Mouse (Mus musculus) midbrain, embryonic 16.5 days (tissue): ENCODE results near the gene Tmtc1. TPM values are rescaled to one million over a fixed set of nuclear protein-coding genes. Genes with fewer than 3 reads are reported as not detected.

Experiments
- ATAC-seq: fragments of 200-750 bp; cut with Nextera tagmentation; 2 replicates; pipeline ENCODE4 v1.8.0; 2017; ENCODE audit warnings: moderate TSS enrichment
- H3K27ac ChIP-seq: fragments of 300-500 bp; sonication (generic); 2 replicates; pipeline ENCODE4 v1.5.1; 2014; ENCODE audit warnings: mild to moderate bottlenecking, low read length, mixed read lengths
- H3K27me3 ChIP-seq: fragments of 300-500 bp; sonication (generic); 2 replicates; pipeline ENCODE4 v1.6.1; 2014; ENCODE audit warnings: low read depth, low read length, mixed read lengths; ENCODE audit not compliant: control insufficient read depth, insufficient read depth
- H3K36me3 ChIP-seq: fragments of 300-500 bp; sonication (generic); 2 replicates; pipeline ENCODE4 v1.6.1; 2014; ENCODE audit warnings: mild to moderate bottlenecking, low read length, moderate library complexity, mixed read lengths; ENCODE audit not compliant: control insufficient read depth, insufficient read depth
- H3K4me1 ChIP-seq: fragments of 300-500 bp; sonication (generic); 2 replicates; pipeline ENCODE4 v1.6.1; 2014; ENCODE audit warnings: mild to moderate bottlenecking, low read length, mixed read lengths; ENCODE audit not compliant: control insufficient read depth, insufficient read depth
- H3K4me2 ChIP-seq: fragments of 300-500 bp; sonication (generic); 2 replicates; pipeline ENCODE4 v1.6.1; 2014; ENCODE audit warnings: mild to moderate bottlenecking, low read length, mixed read lengths
- H3K4me3 ChIP-seq: fragments of 300-500 bp; sonication (generic); 2 replicates; pipeline ENCODE4 v1.5.1; 2014; ENCODE audit warnings: low read depth, mild to moderate bottlenecking, low read length, moderate library complexity, mixed read lengths
- H3K9ac ChIP-seq: fragments of 300-500 bp; sonication (generic); 2 replicates; pipeline ENCODE4 v1.6.1; 2014; ENCODE audit warnings: low read depth, low read length, mixed read lengths
- H3K9me3 ChIP-seq: fragments of 300-500 bp; sonication (generic); replicated peaks from 2 replicates; pipeline ENCODE4 v1.6.1; 2014; ENCODE audit warnings: mild to moderate bottlenecking, low read length, mixed read lengths; ENCODE audit not compliant: control insufficient read depth, poor library complexity, severe bottlenecking
- WGBS: fragments of 180-500 bp; shearing (Covaris S2); extraction: QIAGEN DNeasy Blood & Tissue Kit; methylation state at CpG from one replicate; pipeline ENCODE4 v1.1.7; 2014; 5-methylcytosine and 5-hydroxymethylcytosine counted together
- polyA plus RNA-seq: library from polyadenylated mRNA; unstranded; fragments of >200 nt; fragmentation: Nextera tagmentation; extraction: Ambion mirVana; gene quantifications from 2 replicates; pipeline ENCODE4 v1.2.1, GENCODE M21; 2015

Tmtc1 gene
- polyA plus RNA-seq, 1 experiment from 2014 or later, result 2.9 TPM

GRCm38 (mm10) chr6:148328130-148328529 is 116.1 kb downstream of the Tmtc1 start:
- no peaks in the 10 kb centered on the region for H3K4me1 ChIP-seq
- H3K9me3 ChIP-seq, result no peaks in the 10 kb centered on the region
- WGBS, result 76% methylated on average over 6 of the region's 6 CpGs
- H3K36me3 ChIP-seq, result no peaks in the 10 kb centered on the region
- no peak overlapping the region for H3K27ac ChIP-seq
- H3K4me2 ChIP-seq, result no peak overlapping the region
- no peak overlapping the region for H3K9ac ChIP-seq
- H3K4me3 ChIP-seq, result no peak overlapping the region
- H3K27me3 ChIP-seq, result no peaks in the 10 kb centered on the region
- ATAC-seq, result no peak

DNA sequence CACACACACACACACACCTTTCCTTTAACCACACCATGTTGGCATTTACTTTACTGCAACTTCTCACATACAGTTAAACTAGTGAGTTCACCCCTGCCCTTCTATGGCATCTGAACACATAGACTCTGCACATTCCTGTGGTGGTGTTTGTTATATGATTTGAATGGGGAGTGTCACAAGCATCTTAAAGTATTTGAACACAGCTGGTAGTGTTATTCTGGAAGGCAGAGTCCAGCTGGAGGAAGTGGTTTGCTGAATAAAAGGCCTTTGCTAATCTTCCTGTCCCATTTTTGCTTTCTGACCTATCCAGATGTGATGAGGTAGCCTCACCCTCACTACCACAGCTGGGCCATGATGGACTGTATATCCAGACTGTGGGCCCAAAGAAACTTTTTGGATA is 125.5 kb downstream of the Tmtc1 start:
- Histone ChIP-seq H3K9me3 (no peaks in the 10 kb centered on the region), H3K4me2 (no peak overlapping the region), H3K27me3 (no peaks in the 10 kb centered on the region), H3K4me3 (no peak overlapping the region), H3K36me3 (no peaks in the 10 kb centered on the region), H3K27ac (no peak overlapping the region), H3K4me1 (no peaks in the 10 kb centered on the region), H3K9ac (no peak overlapping the region)
- ATAC-seq, result no peak

GRCm38 (mm10) chr6:148315571-148316080 is 128.6 kb downstream of the Tmtc1 start:
- Histone ChIP-seq H3K9ac (no peak overlapping the region), H3K9me3 (no peaks in the 10 kb centered on the region), H3K27ac (no peak overlapping the region), H3K4me2 (no peak overlapping the region), H3K27me3 (no peaks in the 10 kb centered on the region), H3K4me3 (no peak overlapping the region), H3K4me1 (no peaks in the 10 kb centered on the region), H3K36me3 (no peaks in the 10 kb centered on the region)
- whole genome bisulfite sequencing, result 82% methylated on average over 5 of the region's 5 CpGs
- ATAC-seq, result no peak

GRCm38 (mm10) chr6:148315106-148315505 is 129.1 kb downstream of the Tmtc1 start:
- Histone ChIP-seq H3K27ac (no peak overlapping the region), H3K9ac (no peak overlapping the region), H3K4me2 (no peak overlapping the region), H3K9me3 (no peaks in the 10 kb centered on the region), H3K4me1 (no peaks in the 10 kb centered on the region), H3K4me3 (no peak overlapping the region), H3K27me3 (no peaks in the 10 kb centered on the region), H3K36me3 (no peaks in the 10 kb centered on the region)
- ATAC-seq, result no peak

DNA sequence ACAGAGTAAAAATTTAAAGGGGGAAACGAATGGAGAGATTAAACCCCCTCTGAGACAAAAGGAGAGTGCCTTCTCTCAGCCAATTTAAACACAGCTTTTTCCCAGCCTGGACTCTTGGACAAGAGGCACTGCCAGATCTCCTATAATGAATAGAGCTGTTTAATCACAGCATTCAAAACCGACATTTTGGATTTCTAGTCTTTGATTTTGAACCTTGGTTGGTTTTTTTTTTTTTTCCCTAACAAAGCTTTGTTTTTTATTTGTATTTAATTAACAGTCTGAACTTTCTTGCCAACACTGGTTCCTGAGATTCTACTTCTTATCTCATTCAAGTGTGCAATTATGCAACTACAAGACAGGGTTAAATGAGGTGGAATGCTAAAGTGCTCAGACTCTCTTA is 133.2 kb downstream of the Tmtc1 start:
- 14% methylated on average over 2 of the region's 2 CpGs for WGBS
- no peak overlapping the region for H3K9ac ChIP-seq

DNA sequence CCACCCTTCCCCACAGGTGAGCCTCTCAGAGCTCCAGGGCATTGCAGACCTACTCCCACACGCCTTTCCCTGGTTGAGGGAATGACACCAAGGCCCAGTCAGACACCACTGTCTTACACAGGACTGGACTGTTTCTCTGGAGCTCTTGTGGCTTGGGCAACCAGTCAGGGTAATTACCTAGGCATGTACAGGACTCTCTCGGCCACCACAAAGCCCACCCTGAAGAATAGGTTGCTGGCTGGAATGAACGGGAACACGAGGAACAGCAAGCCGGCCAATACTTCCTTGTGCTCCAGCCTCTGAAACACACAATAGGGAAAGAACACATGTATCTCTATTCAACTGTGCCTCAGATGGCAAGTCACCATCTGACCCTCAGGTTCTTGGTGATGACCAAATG is 138.4 kb downstream of the Tmtc1 start:
- H3K4me3 ChIP-seq, result no peak overlapping the region
- H3K36me3 ChIP-seq, result no peaks in the 10 kb centered on the region
- 91% methylated on average over 5 of the region's 5 CpGs for WGBS
- no peaks in the 10 kb centered on the region for H3K27me3 ChIP-seq
- H3K27ac ChIP-seq, result no peak overlapping the region
- no peaks in the 10 kb centered on the region for H3K4me1 ChIP-seq
- no peak overlapping the region for H3K4me2 ChIP-seq
- H3K9ac ChIP-seq, result no peak overlapping the region
- no peak for ATAC-seq
- H3K9me3 ChIP-seq, result no peaks in the 10 kb centered on the region

More for the DNA sequence above, 133.2 kb downstream of the Tmtc1 start:
- Histone ChIP-seq H3K4me2 (no peak overlapping the region), H3K9me3 (no peaks in the 10 kb centered on the region), H3K27ac (no peak overlapping the region), H3K4me1 (no peaks in the 10 kb centered on the region), H3K36me3 (no peaks in the 10 kb centered on the region), H3K27me3 (no peaks in the 10 kb centered on the region), H3K4me3 (no peak overlapping the region)
- no peak for ATAC-seq

DNA sequence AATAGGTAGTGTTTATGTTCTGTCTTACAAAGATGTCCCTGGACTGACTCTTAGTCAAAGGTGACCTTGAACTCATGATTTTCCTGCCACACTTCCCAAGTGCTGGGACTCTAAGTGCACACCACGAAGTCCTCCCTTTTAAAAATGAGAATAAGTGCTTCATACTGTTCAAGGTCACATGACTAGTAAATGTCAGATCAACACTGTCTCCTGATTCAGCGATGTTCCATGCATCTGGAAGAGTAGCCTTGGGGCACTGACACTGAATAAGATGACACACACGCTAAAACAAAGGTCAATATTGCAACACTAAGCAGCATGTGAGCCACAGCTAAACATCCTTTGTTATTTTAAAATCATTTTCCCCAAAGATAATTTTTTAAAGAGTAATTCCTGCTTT is 139.0 kb downstream of the Tmtc1 start:
- Histone ChIP-seq H3K9ac (no peak overlapping the region), H3K4me2 (no peak overlapping the region), H3K27ac (no peak overlapping the region), H3K4me3 (no peak overlapping the region), H3K36me3 (no peaks in the 10 kb centered on the region), H3K4me1 (no peaks in the 10 kb centered on the region), H3K9me3 (no peaks in the 10 kb centered on the region), H3K27me3 (no peaks in the 10 kb centered on the region)
- 70% methylated on average over 3 of the region's 3 CpGs for WGBS
- ATAC-seq, result no peak

GRCm38 (mm10) chr6:148302261-148302660 is 141.9 kb downstream of the Tmtc1 start:
- Histone ChIP-seq H3K4me2 (no peak overlapping the region), H3K36me3 (no peaks in the 10 kb centered on the region), H3K9ac (no peak overlapping the region), H3K27me3 (no peaks in the 10 kb centered on the region), H3K27ac (no peak overlapping the region), H3K4me3 (no peak overlapping the region), H3K4me1 (no peaks in the 10 kb centered on the region), H3K9me3 (no peaks in the 10 kb centered on the region)
- ATAC-seq, result no peak
- WGBS, result 75% methylated on average over 2 of the region's 2 CpGs

- ATAC-seq, result no peak
- Histone ChIP-seq H3K9me3 (no peaks in the 10 kb centered on the region), H3K4me3 (no peak overlapping the region), H3K27me3 (no peaks in the 10 kb centered on the region), H3K27ac (no peak overlapping the region), H3K36me3 (no peaks in the 10 kb centered on the region), H3K9ac (no peak overlapping the region), H3K4me2 (no peak overlapping the region), H3K4me1 (no peaks in the 10 kb centered on the region)
- WGBS, result 67% methylated on average over 4 of the region's 4 CpGs
Observed at GRCm38 (mm10) chr6:148297086-148297485, 147.1 kb downstream of the Tmtc1 start.

DNA sequence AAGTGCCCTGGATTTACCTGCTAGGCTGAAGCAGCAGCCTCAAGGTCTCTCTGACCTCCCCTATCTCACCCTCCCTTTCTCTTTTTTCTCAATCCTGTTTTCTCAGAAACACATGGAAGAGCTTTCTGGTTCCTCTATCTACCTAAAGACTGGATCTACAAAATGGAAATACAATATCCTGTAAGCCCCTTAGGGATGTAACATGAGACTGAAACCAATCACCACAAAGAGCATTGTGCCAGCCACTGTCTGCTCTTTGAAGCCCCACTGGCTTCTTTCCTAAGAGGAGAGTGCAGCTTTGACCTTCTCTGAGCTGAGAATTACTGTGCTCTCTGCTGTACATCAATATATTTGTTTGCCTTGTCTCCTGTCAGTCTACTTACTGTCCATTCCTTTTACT is 147.8 kb downstream of the Tmtc1 start:
- H3K4me2 ChIP-seq, result no peak overlapping the region

More for the DNA sequence above, 147.8 kb downstream of the Tmtc1 start:
- ATAC-seq, result no peak
- H3K27me3 ChIP-seq, result no peaks in the 10 kb centered on the region
- no peak overlapping the region for H3K27ac ChIP-seq
- no peak overlapping the region for H3K4me3 ChIP-seq
- H3K4me1 ChIP-seq, result no peaks in the 10 kb centered on the region
- H3K36me3 ChIP-seq, result no peaks in the 10 kb centered on the region
- H3K9me3 ChIP-seq, result no peaks in the 10 kb centered on the region
- H3K9ac ChIP-seq, result no peak overlapping the region
